Mouse (Mus musculus) adrenal gland, adult 8-10 months (tissue): ENCODE results near the gene Gm10721. TPM values are rescaled to one million over a fixed set of nuclear protein-coding genes. Genes with fewer than 3 reads are reported as not detected.
"Not testable (repeated sequence)": the region's sequence is repeated elsewhere in the genome, so short reads cannot be mapped to it uniquely, and the experiment has no call there.

Source experiments
- DNase-seq: peaks from one replicate; pipeline ENCODE4 v3.0.0; 2022
- microRNA-seq, 2 experiments: library from miRNA; unstranded; fragments of <30 nt; microRNA quantifications; one replicate each; pipeline ENCODE4 v1.2.0; 2022
- total RNA-seq, 4 experiments: library from RNA; stranded (reverse); gene quantifications; 2 replicates each; pipeline ENCODE4 v1.2.4; 2022

Gm10721 gene
- total RNA-seq, 4 experiments from 2014 or later, result 1.3 TPM; not detected in 3

- peak; percentile 35 for DNase-seq
Observed at GRCm38 (mm10) chr9:3025653-3026052, 12.7 kb downstream of the Gm10721 start.

DNA sequence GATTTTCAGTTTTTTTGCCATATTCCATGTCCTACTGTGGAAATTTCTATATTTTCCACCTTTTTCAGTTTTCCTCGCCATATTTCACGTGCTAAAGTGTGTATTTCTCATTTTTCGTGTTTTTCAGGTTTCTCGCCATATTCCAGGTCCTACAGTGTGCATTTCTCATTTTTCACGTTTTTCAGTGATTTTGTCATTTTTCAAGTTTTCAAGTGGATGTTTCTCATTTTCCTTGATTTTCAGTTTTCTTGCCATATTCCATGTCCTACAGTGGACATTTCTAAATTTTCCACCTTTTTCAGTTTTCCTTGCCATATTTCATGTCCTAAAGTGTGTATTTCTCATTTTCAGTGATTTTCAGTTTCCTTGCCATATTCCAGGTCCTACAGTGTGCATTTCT, 13.2 kb downstream of the Gm10721 start:
- DNase-seq, result not testable (repeated sequence)

- not testable (repeated sequence) for DNase-seq
Observed at GRCm38 (mm10) chr9:3026741-3027140, 13.8 kb downstream of the Gm10721 start.

DNA sequence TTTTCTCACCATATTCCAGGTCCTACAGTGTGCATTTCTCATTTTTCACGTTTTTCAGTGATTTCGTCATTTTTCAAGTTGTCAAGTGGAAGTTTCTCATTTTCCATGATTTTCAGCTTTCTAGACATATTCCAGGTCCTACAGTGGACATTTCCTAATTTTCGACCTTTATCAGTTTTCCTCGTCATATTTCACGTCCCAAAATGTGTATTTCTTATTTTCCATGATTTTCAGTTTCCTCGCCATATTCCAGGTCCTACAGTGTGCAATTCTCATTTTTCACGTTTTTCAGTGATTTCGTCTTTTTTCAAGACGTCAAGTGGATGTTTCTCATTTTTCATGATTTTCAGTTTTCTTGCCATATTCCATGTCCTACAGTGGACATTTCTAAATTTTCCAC, 14.3 kb downstream of the Gm10721 start:
- not testable (repeated sequence) for DNase-seq

- peak; percentile 5 for DNase-seq
Observed at GRCm38 (mm10) chr9:3029276-3030000, 16.5 kb downstream of the Gm10721 start.

DNA sequence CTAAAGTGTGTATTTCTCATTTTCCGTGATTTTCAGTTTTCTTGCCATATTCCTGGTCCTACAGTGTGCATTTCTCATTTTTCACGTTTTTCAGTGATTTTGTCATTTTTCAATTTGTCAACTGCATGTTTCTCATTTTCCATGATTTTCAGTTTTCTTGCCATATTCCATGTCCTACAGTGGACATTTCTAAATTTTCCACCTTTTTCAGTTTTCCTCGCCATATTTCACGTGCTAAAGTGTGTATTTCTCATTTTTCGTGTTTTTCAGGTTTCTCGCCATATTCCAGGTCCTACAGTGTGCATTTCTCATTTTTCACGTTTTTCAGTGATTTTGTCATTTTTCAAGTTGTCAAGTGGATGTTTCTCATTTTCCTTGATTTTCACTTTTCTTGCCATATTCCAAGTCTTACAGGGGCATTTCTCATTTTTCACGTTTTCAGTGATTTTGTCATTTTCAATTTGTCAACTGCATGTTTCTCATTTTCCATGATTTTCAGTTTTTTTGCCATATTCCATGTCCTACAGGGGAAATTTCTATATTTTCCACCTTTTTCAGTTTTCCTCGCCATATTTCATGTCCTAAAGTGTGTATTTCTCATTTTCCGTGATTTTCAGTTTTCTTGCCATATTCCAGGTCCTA, 17.9 kb downstream of the Gm10721 start:
- not testable (repeated sequence) for DNase-seq

DNA sequence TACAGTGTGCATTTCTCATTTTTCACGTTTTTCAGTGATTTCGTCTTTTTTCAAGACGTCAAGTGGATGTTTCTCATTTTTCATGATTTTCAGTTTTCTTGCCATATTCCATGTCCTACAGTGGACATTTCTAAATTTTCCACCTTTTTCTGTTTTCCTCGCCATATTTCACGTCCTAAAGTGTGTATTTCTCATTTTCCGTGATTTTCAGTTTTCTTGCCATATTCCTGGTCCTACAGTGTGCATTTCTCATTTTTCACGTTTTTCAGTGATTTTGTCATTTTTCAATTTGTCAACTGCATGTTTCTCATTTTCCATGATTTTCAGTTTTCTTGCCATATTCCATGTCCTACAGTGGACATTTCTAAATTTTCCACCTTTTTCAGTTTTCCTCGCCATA, 21.4 kb downstream of the Gm10721 start, which contains the start of gene Gm17535:
Gm17535 (plus strand) TSS at position 301 of the 400 bp plus-strand sequence.
- DNase-seq, result not testable (repeated sequence)

GRCm38 (mm10) chr9:3036577-3036976, 23.6 kb downstream of the Gm10721 start, which contains the start of gene Gm10715:
TSS of gene Gm10715 (plus strand) at chr9:3036877.
- DNase-seq, result not testable (repeated sequence)

DNA sequence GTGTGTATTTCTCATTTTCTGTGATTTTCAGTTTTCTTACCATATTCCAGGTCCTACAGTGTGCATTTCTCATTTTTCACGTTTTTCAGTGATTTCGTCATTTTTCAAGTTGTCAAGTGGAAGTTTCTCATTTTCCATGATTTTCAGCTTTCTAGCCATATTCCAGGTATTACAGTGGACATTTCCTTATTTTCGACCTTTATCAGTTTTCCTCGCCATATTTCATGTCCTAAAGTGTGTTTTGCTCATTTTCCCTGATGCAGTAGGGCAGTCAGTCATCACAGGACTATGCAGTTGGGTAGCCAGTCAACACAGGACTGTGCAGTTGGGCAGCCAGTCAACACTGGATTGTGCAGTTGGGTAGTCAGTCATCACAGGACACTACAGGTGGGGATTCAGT, 25.2 kb downstream of the Gm10721 start:
- DNase-seq, result not testable (repeated sequence)

Small RNAs within 50 kb of the gene (microRNA-seq; reads per million reads assigned to microRNA genes)
- gene Mir101c, result 0 reads per million in 2 experiments

Other genes starting within 250 kb of the Gm10721 start
- gene Gm10722, start 12.2 kb upstream of the Gm10721 start, total RNA-seq, result not detected
- gene Gm11168, start 9.8 kb upstream of the Gm10721 start, total RNA-seq, result under 1 TPM in 1 of 4 experiments, not detected in 3; 0.59 TPM
- gene Gm10720, start 2.5 kb downstream of the Gm10721 start, total RNA-seq, result not detected
- gene Gm10719, start 4.3 kb downstream of the Gm10721 start, total RNA-seq, result under 1 TPM; 0.59 to 0.92 (median 0.78) TPM
- 1 to 10 TPM in 2 of 4 experiments, not detected in 2; 1.1 to 1.5 TPM for gene Gm10718, start 10.4 kb downstream of the Gm10721 start, total RNA-seq
- under 1 TPM in 2 of 4 experiments, not detected in 2; 0.52 to 0.62 TPM for gene Gm10717, start 12.3 kb downstream of the Gm10721 start, total RNA-seq
- not detected for gene Gm17535, start 21.5 kb downstream of the Gm10721 start, total RNA-seq
- gene Gm10715, start 23.7 kb downstream of the Gm10721 start, total RNA-seq, result not detected